Mouse (Mus musculus) cerebellum, adult 9-11 months (tissue): ENCODE results near the gene Olfr243.
"Not testable (repeated sequence)": the region's sequence is repeated elsewhere in the genome, so short reads cannot be mapped to it uniquely, and the experiment has no call there.

ENCODE experiments used
- DNase-seq: peaks from one replicate; pipeline ENCODE4 v3.0.0; 2022

Olfr243 gene

DNA sequence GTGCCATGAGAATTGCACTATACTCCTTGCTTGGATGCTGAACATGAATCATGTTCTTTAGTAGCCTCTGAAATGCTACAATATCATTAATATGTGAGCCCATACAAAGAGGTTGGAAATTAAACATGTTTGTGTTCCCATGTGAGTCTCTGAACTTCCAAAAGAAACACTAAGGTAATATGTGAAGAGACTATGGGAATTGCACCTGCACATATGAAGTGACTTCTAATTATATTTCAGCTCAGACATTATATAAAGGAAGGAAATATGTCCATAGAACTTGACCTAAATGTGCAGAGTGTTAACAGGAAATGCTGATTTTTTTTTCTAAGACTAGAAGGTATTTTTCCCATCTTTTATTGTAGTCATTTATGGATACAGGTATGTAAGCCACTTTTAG lies at the start of gene Olfr243:
TSS of gene Olfr243 (plus strand) at position 301 of the 400 bp plus-strand sequence.
- DNase-seq = no peak

GRCm38 (mm10) chr7:103671091-103671490 lies 43.4 kb upstream of the Olfr243 start, which contains the start of gene Olfr624:
Gene Olfr624 (minus strand): TSS chr7:103671191.
- DNase-seq = no peak

- no peak for DNase-seq
These were observed 32.1 kb upstream of the Olfr243 start, which contains the start of gene Olfr625-ps1 for GRCm38 (mm10) chr7:103682420-103682819. Gene Olfr625-ps1 (plus strand): TSS chr7:103682720.

DNA sequence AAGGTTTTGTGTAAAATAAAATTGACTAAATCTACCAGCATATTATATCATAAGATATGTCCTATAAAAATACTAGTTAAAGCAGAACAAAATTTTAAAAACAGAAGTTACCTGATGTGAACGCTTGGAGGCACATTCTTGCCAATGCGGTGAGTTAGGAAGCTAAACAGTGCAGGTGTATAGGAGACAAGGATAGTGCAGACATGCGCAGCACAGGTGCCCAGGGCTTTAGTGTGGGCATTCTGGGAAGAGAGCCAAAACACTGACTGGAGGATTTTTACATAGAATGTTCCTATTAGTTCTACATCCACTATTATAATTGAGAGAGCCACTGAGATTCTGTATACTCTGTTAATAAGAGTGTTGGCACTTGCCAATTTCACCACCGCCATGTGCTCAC lies 15.0 kb upstream of the Olfr243 start:
- no peak for DNase-seq

GRCm38 (mm10) chr7:103712024-103712423 lies 2.4 kb upstream of the Olfr243 start:
- DNase-seq = no peak

- not testable (repeated sequence) for DNase-seq
These were observed 1.9 kb downstream of the Olfr243 start for GRCm38 (mm10) chr7:103716398-103716797.

DNA sequence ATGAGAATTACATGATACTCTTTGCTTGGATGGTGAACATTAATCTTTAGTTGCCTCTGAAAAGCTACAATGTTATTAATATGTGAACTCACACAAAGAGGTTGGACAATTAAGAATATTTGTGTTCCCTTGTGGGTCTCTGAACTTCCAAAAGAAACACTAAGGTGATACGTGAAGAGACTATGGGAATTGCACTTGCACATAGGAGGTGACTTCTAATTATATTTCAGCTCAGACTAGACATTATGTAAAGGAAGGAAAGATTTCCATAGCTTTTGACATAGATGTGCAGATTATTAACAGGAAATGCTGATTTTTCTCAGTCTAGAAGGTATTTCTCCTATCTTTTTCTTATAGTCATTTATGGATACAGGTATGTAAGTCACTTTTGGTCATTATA lies 15.6 kb downstream of the Olfr243 start, which contains the start of gene Olfr628:
TSS of gene Olfr628 (plus strand) at position 301 of the 400 bp plus-strand sequence.
- no peak for DNase-seq

DNA sequence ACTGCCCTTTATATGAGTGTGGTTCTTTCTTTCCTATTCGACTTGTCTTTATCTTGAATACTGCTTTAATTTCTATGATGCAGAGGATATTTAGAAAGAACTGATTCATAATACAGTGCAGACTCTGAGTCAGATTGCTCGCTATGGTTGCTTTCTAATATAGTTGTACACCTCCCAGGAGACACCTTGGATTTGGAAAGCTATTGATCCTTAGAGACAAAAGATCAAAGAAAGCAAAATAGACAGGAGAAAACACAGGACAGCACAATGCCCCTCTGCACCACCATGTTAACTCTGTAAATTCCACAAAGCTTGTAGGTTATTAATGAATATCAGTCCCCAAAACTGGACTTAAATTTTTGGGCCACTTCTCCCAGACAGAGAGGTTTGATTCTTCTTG lies 30.4 kb downstream of the Olfr243 start, which contains the start of gene Olfr629:
TSS of gene Olfr629 (minus strand) at position 101 of the 400 bp plus-strand sequence.
- no peak for DNase-seq

DNA sequence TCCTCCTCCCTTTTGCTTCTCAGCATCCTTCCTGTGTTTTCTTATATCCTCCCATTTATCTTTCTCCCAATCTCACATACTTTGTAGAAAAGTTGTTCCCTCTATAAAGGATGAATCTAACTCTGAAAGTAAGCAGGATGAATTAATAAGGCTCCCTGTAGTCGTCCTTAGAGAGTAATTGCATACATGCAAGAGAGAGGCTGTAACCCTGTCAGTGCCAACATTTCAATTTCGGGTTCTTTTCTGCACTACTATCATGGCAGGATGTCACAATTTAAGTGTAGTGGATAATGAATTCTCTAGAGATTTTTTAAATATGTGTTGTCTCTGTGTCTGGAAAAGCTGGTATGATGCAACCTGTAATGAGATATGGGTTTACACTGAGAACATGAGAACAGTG lies 42.8 kb downstream of the Olfr243 start, which contains the start of gene Olfr630:
TSS of gene Olfr630 (minus strand) at position 101 of the 400 bp plus-strand sequence.
- DNase-seq = no peak

- DNase-seq = not testable (repeated sequence)
These were observed 47.7 kb downstream of the Olfr243 start for GRCm38 (mm10) chr7:103762212-103762611.

GRCm38 (mm10) chr7:103767687-103768086 lies 53.2 kb downstream of the Olfr243 start:
- not testable (repeated sequence) for DNase-seq
